Mouse (Mus musculus) embryo, embryonic 11.5 days (tissue): ENCODE data around the gene Ppp3r2.

ENCODE experiments used
- DNase-seq: peaks from one replicate; pipeline ENCODE4 v3.0.0-alpha.2; 2012; ENCODE audit warnings: low read depth, low spot score

Ppp3r2 gene

GRCm38 (mm10) chr4:49681812-49682211 lies at the start of gene Ppp3r2:
Ppp3r2 (minus strand) TSS chr4:49682024.
- no peak for DNase-seq

- no peak for DNase-seq
These were observed 47.5 kb upstream of the Ppp3r2 start for GRCm38 (mm10) chr4:49729326-49729725.

- DNase-seq, result no peak
These were observed 42.1 kb upstream of the Ppp3r2 start for GRCm38 (mm10) chr4:49723908-49724307.

GRCm38 (mm10) chr4:49691405-49692194 lies 9.8 kb upstream of the Ppp3r2 start:
- no peak for DNase-seq

GRCm38 (mm10) chr4:49688594-49689288 lies 6.9 kb upstream of the Ppp3r2 start:
- DNase-seq, result peak; percentile 59

GRCm38 (mm10) chr4:49680171-49680875 lies 1.5 kb downstream of the Ppp3r2 start:
- DNase-seq, result no peak

- DNase-seq, result no peak
These were observed 5.0 kb downstream of the Ppp3r2 start for GRCm38 (mm10) chr4:49676790-49677189.

- DNase-seq, result no peak
These were observed 5.8 kb downstream of the Ppp3r2 start for GRCm38 (mm10) chr4:49676071-49676470.

GRCm38 (mm10) chr4:49664850-49665249 lies 17.0 kb downstream of the Ppp3r2 start:
- no peak for DNase-seq

- DNase-seq, result no peak
These were observed 19.6 kb downstream of the Ppp3r2 start for GRCm38 (mm10) chr4:49662231-49662630.

GRCm38 (mm10) chr4:49661664-49662063 lies 20.2 kb downstream of the Ppp3r2 start:
- DNase-seq, result no peak

- no peak for DNase-seq
These were observed 22.4 kb downstream of the Ppp3r2 start for GRCm38 (mm10) chr4:49659421-49659820.

GRCm38 (mm10) chr4:49639913-49640312 lies 41.9 kb downstream of the Ppp3r2 start:
- no peak for DNase-seq

GRCm38 (mm10) chr4:49637821-49638220 lies 44.0 kb downstream of the Ppp3r2 start:
- DNase-seq, result no peak

- DNase-seq, result no peak
These were observed 49.7 kb downstream of the Ppp3r2 start for GRCm38 (mm10) chr4:49632139-49632481.

GRCm38 (mm10) chr4:49631319-49632138 lies 50.3 kb downstream of the Ppp3r2 start, which contains the start of gene Rnf20:
Rnf20 (plus strand) TSS chr4:49632006.
- peak; percentile 90 for DNase-seq

- DNase-seq, result no peak
These were observed 52.9 kb downstream of the Ppp3r2 start for GRCm38 (mm10) chr4:49628941-49629340.
